Mouse (Mus musculus) adrenal gland, adult 18-20 months (tissue): ENCODE measurements around the gene Gpr3. TPM values are rescaled to one million over a fixed set of nuclear protein-coding genes. Genes with fewer than 3 reads are reported as not detected.

Experiments
- DNase-seq, 2 experiments: peaks; one replicate each; pipeline ENCODE4 v3.0.0; 2021 to 2022; ENCODE audit warnings: low spot score in 2 of 2
- microRNA-seq, 2 experiments: library from miRNA; unstranded; fragments of <30 nt; microRNA quantifications; one replicate each; pipeline ENCODE4 v1.2.0; 2021; ENCODE audit warnings: borderline number of aligned reads in 2 of 2
- total RNA-seq, 2 experiments: library from RNA; stranded (reverse); gene quantifications; 1 replicate in 1 of 2; 2 replicates in 1 of 2; pipeline ENCODE4 v1.2.3; 2021

The Gpr3 gene
- total RNA-seq, 2 experiments from 2014 or later = 0.26 to 1.2 TPM

GRCm38 (mm10) chr4:133174361-133174760 is 38.0 kb downstream of the Gpr3 start:
- no peak for DNase-seq

DNA sequence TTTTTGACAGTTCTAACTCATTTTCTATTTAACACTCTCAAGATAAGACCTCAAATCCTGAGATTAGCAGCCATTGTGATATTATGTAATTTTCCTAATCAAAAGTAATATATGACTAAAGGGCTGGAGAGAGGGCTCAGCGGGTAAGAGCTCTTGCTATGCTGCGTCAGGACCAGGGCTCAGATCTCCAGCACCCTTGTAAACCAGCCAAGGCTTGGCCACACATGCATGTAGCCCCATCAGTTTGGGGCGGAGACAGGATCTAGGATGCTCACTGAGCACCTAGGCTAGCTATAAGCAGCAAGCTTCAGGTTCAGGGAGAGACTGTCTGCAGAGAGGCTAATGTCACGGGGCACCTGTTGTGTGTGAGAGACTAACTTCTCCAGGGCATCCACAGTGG is 39.9 kb downstream of the Gpr3 start:
- no peak for DNase-seq

DNA sequence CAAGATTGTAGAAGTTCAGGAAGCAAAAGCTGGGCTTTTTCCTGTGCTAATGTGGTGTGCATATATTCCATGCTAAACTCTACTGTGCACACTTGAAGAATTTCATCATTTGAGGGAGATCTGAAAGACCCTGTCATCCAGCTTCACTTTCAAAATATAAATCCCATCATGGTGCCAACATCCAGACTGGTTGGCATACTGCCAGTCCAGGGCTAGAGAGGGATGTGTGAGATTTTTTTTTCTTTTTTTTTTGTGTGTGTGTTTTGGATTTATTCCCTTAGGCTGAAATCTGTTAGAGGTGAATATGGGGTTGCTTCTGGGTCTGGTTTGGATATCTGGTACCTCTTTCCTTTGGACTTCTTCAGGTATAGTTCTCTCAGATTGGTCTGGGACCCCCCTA is 41.7 kb downstream of the Gpr3 start:
- DNase-seq = no peak

DNA sequence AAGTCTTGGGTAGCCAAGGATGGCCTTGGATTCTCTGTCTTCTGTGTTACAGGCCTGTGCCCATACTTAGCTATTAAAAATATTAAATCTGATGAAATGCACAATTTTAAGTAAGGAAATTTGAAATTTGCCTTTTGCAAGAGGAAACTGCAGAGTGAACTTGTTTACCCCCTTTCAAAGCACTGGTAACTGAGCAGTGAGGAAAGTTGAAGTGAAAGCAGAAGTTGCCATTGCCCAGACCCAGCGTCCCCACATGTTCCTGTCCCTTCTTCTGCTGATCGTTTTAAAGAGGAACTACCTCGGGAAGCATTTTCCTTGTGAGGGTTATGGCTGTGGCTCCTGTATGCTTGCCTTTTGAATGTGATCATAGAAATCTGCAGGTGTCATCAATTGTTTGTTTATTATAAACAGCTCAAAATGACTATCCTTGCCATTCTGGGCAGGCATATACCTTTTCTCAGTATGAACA is 42.2 kb downstream of the Gpr3 start:
- DNase-seq = no peak

- DNase-seq = no peak
Measured at GRCm38 (mm10) chr4:133169237-133170055, 42.9 kb downstream of the Gpr3 start.

GRCm38 (mm10) chr4:133166773-133167172 is 45.6 kb downstream of the Gpr3 start:
- DNase-seq = no peak

DNA sequence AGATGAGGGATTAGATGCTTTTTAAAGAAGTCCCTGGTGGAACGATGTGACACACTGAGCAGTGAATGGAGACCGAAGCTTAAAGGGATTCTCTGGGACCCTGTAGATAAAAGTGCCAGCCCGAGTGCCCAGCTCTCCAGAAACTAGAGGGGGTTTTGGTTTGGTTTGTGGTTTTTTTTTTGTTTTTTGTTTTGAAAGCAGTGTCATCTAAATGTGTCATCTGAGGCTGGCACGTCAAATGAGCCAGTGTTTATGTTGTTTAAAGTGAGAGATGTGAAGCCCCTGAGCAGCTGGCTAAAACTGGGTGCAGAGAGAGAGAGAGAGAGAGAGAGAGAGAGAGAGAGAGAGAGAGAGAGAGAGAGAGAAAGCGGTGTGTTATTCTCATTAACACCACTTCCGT is 50.1 kb downstream of the Gpr3 start:
- no peak for DNase-seq

DNA sequence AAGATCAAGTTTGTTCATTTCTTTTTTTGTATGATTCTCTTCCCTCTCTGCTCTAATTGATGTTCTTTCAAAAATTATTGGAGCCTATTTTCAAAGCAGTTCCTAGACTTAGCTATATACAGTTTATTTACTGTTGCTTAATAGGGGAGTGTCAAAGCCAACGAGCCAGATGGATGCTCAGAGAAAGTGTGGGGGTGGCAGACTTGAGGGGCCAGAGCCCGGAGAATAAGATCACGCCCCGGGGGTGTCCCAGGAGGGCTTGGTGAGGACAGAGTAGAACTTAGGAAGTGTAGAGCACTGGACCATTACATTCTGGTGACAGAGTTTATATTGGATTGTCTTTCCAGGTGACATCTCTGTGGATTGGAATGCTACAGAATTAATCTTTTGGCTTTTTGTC is 51.5 kb downstream of the Gpr3 start:
- DNase-seq = no peak

DNA sequence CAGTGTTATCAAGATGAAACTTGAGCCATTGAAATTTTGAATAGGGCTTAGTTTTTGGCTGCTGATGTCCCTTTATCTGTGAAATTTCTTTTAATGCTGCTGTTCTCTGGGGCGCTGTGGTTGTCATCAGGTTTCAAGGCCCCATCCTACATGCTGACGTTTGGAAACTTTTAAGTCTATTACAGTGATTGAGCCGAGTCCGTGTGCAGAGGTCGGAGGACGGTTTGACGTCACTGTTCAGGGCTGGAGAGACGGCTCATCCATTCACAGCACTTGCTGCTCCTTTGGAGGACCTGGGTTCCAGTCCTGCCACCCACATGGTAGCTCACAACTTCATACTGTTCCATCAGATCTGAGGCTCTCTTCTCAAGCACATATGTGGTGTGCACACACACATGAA is 52.1 kb downstream of the Gpr3 start:
- no peak for DNase-seq

DNA sequence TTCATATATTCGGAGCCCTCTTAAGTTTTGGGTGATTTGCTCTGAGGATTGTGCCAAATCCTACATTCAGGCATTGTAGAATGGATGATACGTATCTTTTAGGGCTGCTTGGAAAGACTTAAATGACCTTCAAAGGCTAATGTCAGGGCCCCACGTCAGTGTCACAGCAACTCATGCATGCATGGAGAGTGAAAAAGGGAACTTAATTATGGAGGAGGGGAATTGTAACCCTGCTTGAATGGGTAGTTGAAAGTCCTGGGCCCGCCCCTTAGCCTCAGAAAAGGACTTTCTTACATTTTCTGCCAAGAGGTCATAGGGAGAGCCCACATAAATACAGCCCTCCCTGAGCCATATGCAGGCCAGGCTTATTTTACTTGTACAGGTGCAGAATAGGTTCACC is 52.7 kb downstream of the Gpr3 start:
- DNase-seq = peak in 1 of 2 experiments; percentile 25

Small RNAs within 50 kb of the gene (microRNA-seq; reads per million reads assigned to microRNA genes)
- gene Mir7017 = 0 reads per million in 2 experiments

Other genes with a start within 250 kb of the Gpr3 start
- gene Fgr, start 238.4 kb downstream of the Gpr3 start, total RNA-seq = under 1 TPM; 0.43 to 0.58 TPM
- gene Ahdc1, start 201.3 kb downstream of the Gpr3 start, total RNA-seq = 10 to 100 TPM; 72.1 to 86.9 TPM
- gene Wasf2, start 82.0 kb downstream of the Gpr3 start, total RNA-seq = 100 to 1,000 TPM in 1 of 2 experiments, 10 to 100 TPM in 1; 97.5 to 102 TPM
- gene Cd164l2, start 405 bp downstream of the Gpr3 start, total RNA-seq = 1 to 10 TPM; 1.1 to 2.6 TPM
- gene Map3k6, start 28.3 kb upstream of the Gpr3 start, total RNA-seq = 10 to 100 TPM; 30.7 to 34.2 TPM
- gene Sytl1, start 50.6 kb upstream of the Gpr3 start, total RNA-seq = 1 to 10 TPM; 1.2 to 1.5 TPM
- gene Tmem222, start 65.3 kb upstream of the Gpr3 start, total RNA-seq = 10 to 100 TPM; 55.5 to 61.6 TPM
- 10 to 100 TPM; 57.6 to 63.6 TPM for gene Wdtc1, start 140.9 kb upstream of the Gpr3 start, total RNA-seq
- gene Slc9a1, start 157.2 kb upstream of the Gpr3 start, total RNA-seq = 10 to 100 TPM; 44.5 to 55.0 TPM